Mouse (Mus musculus): ENCODE data around the gene Mrgprx1. TPM values are rescaled to one million over a fixed set of nuclear protein-coding genes. Genes with fewer than 3 reads are reported as not detected.

The Mrgprx1 gene
- polyA plus RNA-seq (2012; ENCODE audit: insufficient read depth, low replicate concordance): not detected in 2 replicates

- H3K27me3 ChIP-seq (replicated peaks): no peaks in the 10 kb centered on the region
- H3K4me3 ChIP-seq (replicated peaks): no peak within 1 kb of the TSS
- TF ChIP-seq FLI1 (IDR thresholded peaks at IDR 0.05; ENCODE audit: low read length) (no peak), GATA1 (IDR thresholded peaks at IDR 0.05; ENCODE audit: borderline replicate concordance, low read length) (no peak)
- H3K4me1 ChIP-seq: no peaks in the 10 kb centered on the region
- H3K36me3 ChIP-seq (replicated peaks; ENCODE audit: low read length): no peaks in the 10 kb centered on the region
- H3K9me3 ChIP-seq: peaks cover 7% of the 10 kb centered on the region
Observed at GRCm38 (mm10) chr7:48027497-48027896, at the start of gene Mrgprx1. Gene Mrgprx1 (minus strand): TSS chr7:48027597.

DNA sequence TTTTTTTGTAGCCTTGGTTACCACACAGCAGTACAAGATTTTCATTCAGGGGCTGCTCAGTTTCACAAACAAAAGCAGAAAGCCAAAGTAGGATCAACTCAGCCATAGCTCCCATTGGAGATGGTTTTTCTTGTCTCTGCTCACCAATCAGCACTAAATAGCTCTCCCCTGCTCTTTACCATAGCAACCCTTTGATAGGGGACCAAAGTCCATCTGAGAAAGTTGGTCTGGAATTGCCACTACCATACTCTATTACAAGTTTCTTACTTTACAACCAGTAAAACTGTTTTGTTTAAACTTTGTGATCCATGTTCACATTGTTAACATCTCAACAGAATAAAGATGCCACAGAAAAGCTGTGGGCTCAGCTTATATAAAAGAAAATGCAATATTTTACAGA lies 48.1 kb upstream of the Mrgprx1 start:
- TF ChIP-seq FLI1 (IDR thresholded peaks at IDR 0.05; ENCODE audit: low read length) (no peak), GATA1 (IDR thresholded peaks at IDR 0.05; ENCODE audit: borderline replicate concordance, low read length) (no peak)
- H3K36me3 ChIP-seq (replicated peaks; ENCODE audit: low read length): no peaks in the 10 kb centered on the region
- H3K27me3 ChIP-seq (replicated peaks): no peaks in the 10 kb centered on the region
- no peak overlapping the region for H3K4me3 ChIP-seq (replicated peaks)
- H3K9me3 ChIP-seq: no peaks in the 10 kb centered on the region
- H3K4me1 ChIP-seq: no peaks in the 10 kb centered on the region

DNA sequence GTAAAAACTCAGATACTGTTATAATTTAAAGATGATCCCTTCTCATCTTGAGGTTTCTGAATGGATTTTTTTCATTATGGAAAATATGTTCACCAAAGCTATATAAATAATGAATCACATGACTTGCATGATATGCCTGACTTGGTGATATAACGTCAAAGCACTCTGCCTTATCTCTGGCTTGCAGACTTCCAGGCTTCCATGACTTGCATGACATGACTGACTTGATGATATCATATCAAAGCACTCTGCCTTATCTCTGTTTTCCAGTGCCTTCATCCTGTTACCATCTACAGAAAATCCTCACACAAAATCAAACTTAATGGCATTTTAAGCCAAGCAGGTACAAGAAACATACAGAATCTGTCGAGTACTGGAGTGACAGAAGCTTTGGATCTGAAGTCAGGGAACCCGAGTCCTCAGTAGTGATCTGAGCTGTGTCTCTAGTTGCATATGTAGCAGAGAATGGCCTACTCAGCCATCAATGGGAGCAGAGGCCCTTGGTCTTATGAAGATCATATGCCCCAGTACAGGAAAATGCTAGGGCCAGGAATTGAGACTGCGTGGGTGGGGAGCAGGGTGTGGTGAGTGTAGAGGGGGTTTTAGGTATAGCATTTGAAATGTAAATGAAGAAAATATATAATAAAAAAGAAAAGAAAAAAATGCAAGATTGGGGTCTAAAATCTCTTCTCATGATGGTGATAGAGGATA lies 19.2 kb upstream of the Mrgprx1 start:
- no peaks in the 10 kb centered on the region; the same call in 1 of the 2 replicates for H3K9me3 ChIP-seq

DNA sequence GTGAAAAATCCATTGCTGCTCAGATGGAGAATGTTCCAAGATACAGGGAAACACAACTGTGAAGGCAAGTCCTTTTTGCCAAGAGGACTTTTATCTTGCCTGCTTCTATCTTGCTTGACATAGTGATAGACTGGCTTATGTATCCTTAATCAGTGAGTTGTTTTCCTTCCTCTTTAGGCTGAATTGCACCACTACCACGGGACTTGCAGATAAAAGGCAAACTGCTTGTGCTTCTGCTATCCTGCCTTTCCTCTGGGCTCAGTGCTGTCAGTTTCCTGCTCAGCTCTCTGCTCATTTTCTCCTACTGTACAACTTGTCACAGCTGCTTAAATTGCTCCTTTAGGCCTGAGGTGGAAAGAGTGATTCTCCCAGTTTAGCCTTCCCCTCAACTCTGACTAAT lies 16.6 kb upstream of the Mrgprx1 start:
- Histone ChIP-seq H3K36me3 (replicated peaks; ENCODE audit: low read length) (no peaks in the 10 kb centered on the region), H3K27me3 (replicated peaks) (no peaks in the 10 kb centered on the region), H3K4me1 (no peaks in the 10 kb centered on the region), H3K4me3 (replicated peaks) (no peak overlapping the region), H3K9me3 (no peaks in the 10 kb centered on the region; the same call in 1 of the 2 replicates)
- TF ChIP-seq GATA1 (IDR thresholded peaks at IDR 0.05; ENCODE audit: borderline replicate concordance, low read length) (no peak), FLI1 (IDR thresholded peaks at IDR 0.05; ENCODE audit: low read length) (no peak)

More for the DNA sequence above, 19.2 kb upstream of the Mrgprx1 start:
- no peak overlapping the region for H3K4me3 ChIP-seq (replicated peaks)
- H3K36me3 ChIP-seq (replicated peaks; ENCODE audit: low read length): no peaks in the 10 kb centered on the region
- H3K4me1 ChIP-seq: no peaks in the 10 kb centered on the region
- H3K27me3 ChIP-seq (replicated peaks): no peaks in the 10 kb centered on the region
- TF ChIP-seq FLI1 (IDR thresholded peaks at IDR 0.05; ENCODE audit: low read length) (no peak), GATA1 (IDR thresholded peaks at IDR 0.05; ENCODE audit: borderline replicate concordance, low read length) (no peak)

DNA sequence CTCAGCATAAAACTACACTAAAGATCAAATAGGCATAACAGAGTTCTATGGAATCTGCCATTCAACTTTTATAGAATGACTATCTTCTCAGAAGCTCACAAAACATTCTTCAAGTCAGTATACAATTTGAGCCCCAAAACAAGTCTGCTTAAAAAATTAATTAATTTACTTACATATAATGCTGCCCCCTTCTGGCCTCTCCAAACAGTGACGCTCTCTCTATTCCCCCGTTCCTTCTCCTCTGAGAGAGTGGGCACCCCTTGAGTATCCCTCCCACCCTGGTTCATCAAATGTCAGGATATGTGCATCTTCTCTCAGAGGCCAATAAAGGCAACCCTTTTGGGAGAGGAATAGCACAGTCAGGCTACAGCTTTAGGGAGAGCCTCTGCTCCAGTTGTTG lies 9.5 kb downstream of the Mrgprx1 start:
- no peaks in the 10 kb centered on the region for H3K27me3 ChIP-seq (replicated peaks)
- TF ChIP-seq GATA1 (IDR thresholded peaks at IDR 0.05; ENCODE audit: borderline replicate concordance, low read length): no peak
- no peak for TF ChIP-seq FLI1 (IDR thresholded peaks at IDR 0.05; ENCODE audit: low read length)
- no peak overlapping the region for H3K4me3 ChIP-seq (replicated peaks)
- H3K36me3 ChIP-seq (replicated peaks; ENCODE audit: low read length): no peaks in the 10 kb centered on the region
- H3K9me3 ChIP-seq: peaks cover 3% of the 10 kb centered on the region; the same call in 1 of the 2 replicates
- H3K4me1 ChIP-seq: no peaks in the 10 kb centered on the region

DNA sequence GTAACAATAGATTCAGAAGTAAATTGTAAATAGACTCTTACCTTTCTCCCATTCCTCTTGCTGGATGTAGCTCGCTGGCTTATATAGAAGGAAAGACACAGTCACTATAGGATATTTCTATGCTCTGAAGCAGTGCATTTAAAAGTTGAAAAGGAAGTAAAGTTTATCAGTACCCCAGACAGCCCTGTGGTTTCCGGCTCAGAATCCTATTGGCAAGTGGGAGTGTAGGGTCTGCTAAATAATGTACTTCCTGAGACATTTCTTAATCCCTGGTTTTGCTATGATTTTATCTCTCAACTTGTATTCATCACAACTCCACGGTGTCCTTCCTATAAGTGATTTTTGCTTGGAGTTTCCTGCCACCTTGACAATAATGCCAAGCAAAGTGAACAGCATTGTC lies 31.7 kb downstream of the Mrgprx1 start:
- no peaks in the 10 kb centered on the region for H3K36me3 ChIP-seq (replicated peaks; ENCODE audit: low read length)
- H3K4me3 ChIP-seq (replicated peaks): no peak overlapping the region
- H3K9me3 ChIP-seq: peaks cover 5% of the 10 kb centered on the region
- H3K27me3 ChIP-seq (replicated peaks): no peaks in the 10 kb centered on the region
- no peaks in the 10 kb centered on the region for H3K4me1 ChIP-seq
- TF ChIP-seq FLI1 (IDR thresholded peaks at IDR 0.05; ENCODE audit: low read length) (no peak), GATA1 (IDR thresholded peaks at IDR 0.05; ENCODE audit: borderline replicate concordance, low read length) (no peak)

- Histone ChIP-seq H3K4me1 (no peaks in the 10 kb centered on the region), H3K36me3 (replicated peaks; ENCODE audit: low read length) (no peaks in the 10 kb centered on the region), H3K9me3 (0 out of 2 replicates have a peak, but pooled peaks cover 4% of the 10 kb centered on the region), H3K27me3 (replicated peaks) (no peaks in the 10 kb centered on the region), H3K4me3 (replicated peaks) (no peak overlapping the region)
- TF ChIP-seq GATA1 (IDR thresholded peaks at IDR 0.05; ENCODE audit: borderline replicate concordance, low read length) (no peak), FLI1 (IDR thresholded peaks at IDR 0.05; ENCODE audit: low read length) (no peak)
Observed at GRCm38 (mm10) chr7:47986752-47987151, 40.6 kb downstream of the Mrgprx1 start.

DNA sequence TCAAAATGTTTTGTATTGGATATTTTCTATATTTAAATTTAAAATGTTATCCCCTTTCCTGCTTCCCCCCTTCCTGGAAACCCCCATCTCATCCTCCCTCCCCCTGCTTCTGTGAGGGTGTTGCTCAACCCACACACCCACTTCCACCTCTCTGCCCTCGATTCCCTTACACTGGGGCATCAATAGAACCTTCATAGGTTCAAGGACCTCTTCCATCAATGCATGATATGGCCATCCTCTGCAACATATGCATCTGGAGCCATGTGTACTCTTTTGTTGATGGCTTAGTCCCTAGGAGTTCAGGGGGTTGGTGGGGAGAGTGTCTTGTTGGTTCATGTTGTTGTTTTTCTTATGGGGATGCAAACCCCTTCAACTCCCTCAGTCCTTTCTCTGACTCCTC lies 45.4 kb downstream of the Mrgprx1 start, which contains the start of gene Mrgpra4:
Gene Mrgpra4 (minus strand): TSS at position 101 of the 400 bp plus-strand sequence.
- Histone ChIP-seq H3K4me1 (no peaks in the 10 kb centered on the region), H3K27me3 (replicated peaks) (no peaks in the 10 kb centered on the region), H3K36me3 (replicated peaks; ENCODE audit: low read length) (no peaks in the 10 kb centered on the region), H3K4me3 (replicated peaks) (no peak within 1 kb of the TSS), H3K9me3 (peaks cover 21% of the 10 kb centered on the region)
- TF ChIP-seq FLI1 (IDR thresholded peaks at IDR 0.05; ENCODE audit: low read length) (no peak), GATA1 (IDR thresholded peaks at IDR 0.05; ENCODE audit: borderline replicate concordance, low read length) (no peak)

Other genes starting within 250 kb of the Mrgprx1 start
- gene Mrgpra4, start 45.5 kb downstream of the Mrgprx1 start, polyA plus RNA-seq (2012; ENCODE audit: insufficient read depth, low replicate concordance): not detected in 2 replicates
- not detected in 2 replicates for gene Mrgprb5, start 141.4 kb upstream of the Mrgprx1 start, polyA plus RNA-seq (2012; ENCODE audit: insufficient read depth, low replicate concordance)
- gene Mrgprb4, start 171.7 kb upstream of the Mrgprx1 start, polyA plus RNA-seq (2012; ENCODE audit: insufficient read depth, low replicate concordance): not detected in 2 replicates